Mouse (Mus musculus): Measurements from ENCODE around the gene 9330159F19Rik.
A peak's percentile ranks its signal among the peaks of the same experiment; 100 is the strongest.

9330159F19Rik gene

DNA sequence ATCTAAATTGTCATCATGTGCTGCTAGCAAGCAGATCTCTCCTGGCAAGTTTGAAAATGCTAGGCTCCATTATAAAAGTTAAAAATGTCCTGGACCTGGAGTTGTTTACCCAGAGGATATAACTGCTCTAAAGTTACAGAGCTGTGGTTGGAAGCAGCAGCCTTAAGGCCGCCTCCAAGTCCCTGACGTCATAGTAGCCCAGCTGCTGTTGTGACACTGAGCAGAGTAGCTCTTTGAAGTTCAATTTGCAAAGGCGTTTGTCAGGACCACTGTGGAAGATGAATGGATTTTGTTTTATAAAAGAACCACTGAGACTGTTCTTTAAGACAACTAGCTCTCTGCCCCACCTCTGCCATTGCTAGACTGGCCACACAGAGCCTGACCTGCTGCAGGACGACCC is at the start of gene 9330159F19Rik:
TSS of gene 9330159F19Rik (plus strand) at position 154 of the 400 bp plus-strand sequence.
- DNase-seq (ENCODE audit: low read depth, low spot score), result peak; percentile 83

DNA sequence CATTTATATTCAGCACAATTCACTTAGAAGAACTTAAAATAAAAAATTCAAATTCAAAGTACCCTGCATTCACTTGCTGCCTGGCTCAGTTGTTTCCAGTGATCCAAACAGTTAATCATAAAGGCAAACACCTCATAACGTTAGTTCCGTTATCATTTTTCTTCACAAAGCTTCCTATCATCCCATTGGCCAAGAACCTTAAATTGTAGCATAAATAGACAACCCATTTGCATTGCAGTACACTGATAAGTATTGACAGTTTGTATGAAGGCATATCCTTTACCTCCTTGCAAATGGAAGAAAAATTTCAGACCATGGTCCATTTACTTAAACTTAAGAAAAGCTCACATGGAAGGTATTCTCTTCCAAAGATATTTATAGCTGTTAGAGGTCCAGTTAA is 49.7 kb upstream of the 9330159F19Rik start:
- no peak for DNase-seq (ENCODE audit: low read depth, low spot score)

DNA sequence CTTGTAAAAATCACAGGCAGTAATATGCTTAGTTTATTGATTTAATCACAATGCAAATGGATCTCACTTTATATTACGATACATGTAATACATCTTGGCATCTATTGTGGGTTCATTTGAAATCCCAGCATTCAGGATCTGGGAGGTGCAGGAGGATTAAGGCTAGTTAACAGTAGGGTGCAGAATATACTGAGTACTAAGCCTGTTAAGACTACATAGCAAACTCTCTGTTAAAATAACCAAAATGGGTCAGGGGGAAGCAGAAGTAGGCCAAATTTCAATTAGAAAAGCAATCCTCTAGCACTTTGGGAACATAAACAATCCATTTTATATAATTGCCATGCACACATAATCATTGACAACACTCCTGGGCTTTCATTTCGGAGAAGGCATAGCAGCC is 37.6 kb upstream of the 9330159F19Rik start:
- DNase-seq (ENCODE audit: low read depth, low spot score), result no peak

DNA sequence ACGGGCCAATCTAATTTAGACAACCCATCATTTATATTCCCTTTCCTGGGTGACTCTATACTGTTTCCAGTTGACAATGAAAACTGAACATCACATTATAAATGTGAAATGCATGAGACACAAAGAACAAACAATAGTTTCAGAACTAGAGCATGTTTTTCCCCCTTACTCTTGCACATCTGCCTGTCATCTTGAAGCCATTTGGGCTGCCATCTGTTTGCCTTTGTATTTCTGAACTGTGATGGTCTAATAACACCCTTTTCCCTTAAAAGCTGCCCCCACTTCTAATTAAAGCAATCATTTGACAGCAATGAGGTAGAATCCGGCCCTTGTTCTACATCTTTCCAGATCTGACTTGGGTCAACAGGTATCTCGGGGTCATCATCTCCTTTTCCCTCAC is 35.8 kb upstream of the 9330159F19Rik start:
- DNase-seq (ENCODE audit: low read depth, low spot score), result no peak

DNA sequence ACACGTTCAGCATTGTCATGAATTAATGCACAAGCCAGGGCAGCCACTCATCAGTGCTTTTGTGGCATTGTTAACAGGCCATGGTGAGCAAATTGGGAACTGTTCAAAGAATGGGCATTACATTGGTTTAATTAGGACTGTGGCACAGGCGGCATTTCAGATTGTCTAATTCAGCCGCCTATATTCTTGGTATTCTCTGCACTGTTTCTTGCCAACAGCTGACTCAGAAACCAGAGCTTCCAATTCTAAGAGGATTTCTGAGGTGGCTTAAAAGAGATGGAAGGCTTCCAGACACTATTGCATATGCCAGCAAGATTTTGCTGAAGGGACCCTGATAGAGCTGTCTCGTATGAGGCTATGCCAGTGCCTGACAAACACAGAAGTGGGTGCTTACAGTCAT is 34.5 kb upstream of the 9330159F19Rik start:
- peak; percentile 83 for DNase-seq (ENCODE audit: low read depth, low spot score)

DNA sequence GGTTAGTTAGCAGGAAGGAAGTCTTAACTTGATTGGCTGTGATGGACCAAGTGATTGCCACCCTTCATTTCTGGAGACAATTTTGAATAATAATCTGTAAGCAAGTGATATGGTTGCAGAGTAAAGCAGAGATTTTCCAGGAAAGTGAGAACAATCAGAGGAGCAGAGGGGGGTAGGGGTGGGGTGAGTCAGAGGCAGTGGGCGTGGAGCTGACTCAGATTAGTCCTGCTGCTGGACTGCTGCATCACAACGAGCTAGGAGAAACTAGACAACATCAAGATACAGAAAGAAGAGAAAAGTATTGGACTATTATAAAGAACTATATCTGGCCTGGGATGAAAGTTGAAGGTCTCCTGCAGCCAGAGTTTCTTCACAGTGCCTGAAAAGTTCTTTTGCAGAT is 33.4 kb upstream of the 9330159F19Rik start:
- peak; percentile 89 for DNase-seq (ENCODE audit: low read depth, low spot score)

DNA sequence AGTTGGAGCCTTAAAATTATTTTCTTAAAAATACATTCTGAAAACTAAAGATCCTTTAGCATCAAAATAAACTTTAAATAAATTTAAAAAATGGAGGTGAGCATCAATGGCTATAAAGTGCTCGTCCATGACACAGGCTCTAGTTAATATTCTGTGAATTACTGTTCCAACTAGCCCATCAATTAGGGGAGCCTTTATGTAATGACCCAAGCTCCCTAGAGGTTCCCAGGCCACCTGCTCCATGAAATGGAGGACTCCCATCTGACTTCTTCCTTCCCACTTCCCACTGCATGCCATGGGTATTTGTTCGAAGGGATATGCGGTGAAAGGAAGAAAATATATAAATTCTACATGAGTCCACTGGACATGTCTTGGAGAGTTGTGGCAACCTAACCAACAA is 31.2 kb upstream of the 9330159F19Rik start:
- no peak for DNase-seq (ENCODE audit: low read depth, low spot score)

DNA sequence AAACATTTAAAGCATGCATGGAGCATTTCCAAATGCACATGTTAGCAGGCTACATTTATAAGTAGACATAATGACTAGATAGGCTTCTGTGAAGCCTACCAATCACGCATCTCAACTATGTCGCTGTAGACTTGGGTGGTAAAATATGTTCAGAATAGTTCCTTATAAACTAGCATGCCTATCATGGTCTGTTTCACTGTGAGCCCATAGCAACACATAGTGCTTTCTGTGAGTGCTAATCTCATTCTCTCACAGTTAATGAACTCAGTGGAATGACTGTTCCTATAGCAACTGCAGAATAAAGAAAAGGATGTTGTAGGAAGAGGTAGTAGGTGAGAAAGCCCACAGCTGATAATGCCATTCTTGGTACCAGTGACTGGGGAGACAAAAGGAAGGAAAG is 30.4 kb upstream of the 9330159F19Rik start:
- DNase-seq (ENCODE audit: low read depth, low spot score), result peak; percentile 52

DNA sequence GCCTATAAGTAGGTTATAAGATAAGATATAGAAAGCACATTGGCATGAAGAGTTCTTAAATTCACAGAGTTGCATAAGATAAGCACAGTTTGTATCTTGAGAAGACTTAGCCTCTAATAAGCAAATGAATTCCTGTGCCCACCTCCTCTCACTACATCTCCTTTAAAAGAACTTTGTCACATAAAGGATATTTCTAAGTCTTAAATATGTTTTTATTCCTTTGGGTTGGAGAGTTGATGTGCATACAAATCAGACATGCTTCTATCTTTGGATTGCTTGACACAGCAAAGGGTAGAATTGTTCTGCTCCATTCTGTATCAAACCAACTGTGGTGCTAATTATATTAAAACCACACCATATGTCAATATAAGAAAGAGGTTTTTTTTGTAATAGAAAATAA is 17.6 kb upstream of the 9330159F19Rik start:
- DNase-seq (ENCODE audit: low read depth, low spot score), result peak; percentile 44

DNA sequence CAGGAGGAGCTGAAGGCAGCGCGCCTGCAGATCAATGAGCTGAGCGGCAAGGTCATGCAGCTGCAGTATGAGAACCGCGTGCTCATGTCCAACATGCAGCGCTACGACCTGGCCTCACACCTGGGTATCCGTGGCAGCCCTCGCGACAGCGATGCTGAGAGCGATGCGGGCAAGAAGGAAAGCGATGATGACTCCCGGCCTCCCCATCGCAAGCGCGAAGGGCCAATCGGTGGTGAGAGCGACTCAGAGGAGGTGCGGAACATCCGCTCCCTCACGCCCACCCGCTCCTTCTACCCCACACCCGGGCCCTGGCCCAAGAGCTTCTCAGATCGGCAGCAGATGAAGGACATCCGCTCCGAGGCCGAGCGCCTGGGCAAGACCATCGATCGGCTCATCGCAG is 14.6 kb upstream of the 9330159F19Rik start:
- no peak for DNase-seq (ENCODE audit: low read depth, low spot score)

DNA sequence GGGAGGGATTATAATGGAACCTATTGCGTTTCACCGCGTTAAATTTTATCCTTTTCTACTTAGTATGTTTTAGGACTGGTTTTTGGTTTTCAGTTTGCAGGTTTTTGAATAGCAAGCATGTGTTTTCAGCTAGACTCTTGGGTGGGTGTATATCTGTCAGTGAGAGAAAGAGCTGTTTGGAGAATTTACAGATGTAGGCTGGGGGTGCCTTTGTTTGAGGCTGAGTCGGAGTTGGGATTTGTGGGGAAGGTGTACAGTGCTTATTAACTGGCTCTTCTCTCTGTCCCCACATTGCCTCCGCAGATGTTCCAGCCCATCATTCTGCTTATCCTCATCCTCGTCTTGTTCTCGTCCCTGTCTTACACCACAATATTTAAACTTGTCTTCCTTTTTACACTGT is 12.8 kb upstream of the 9330159F19Rik start, which contains the start of gene Gm49353:
TSS of gene Gm49353 (plus strand) at position 313 of the 400 bp plus-strand sequence.
- peak; percentile 74 for DNase-seq (ENCODE audit: low read depth, low spot score)

DNA sequence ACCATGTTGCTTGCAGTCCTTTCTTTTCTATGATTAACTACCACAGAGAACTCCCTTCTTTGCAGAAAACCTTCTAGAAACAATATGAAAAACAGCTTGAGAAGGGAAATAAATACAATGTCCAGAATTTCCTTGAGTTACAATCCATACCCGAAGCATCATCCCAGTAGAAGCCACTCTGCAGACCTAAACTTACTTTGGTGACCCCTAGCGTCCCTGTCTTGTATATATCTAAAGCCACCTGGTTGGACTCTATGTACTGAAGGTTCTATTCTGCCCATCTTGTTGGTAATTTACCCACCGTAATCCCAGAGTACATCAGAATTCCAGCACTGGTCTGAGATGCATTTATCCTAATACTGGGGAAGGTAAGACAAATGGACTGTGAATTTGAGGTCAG is 11.6 kb upstream of the 9330159F19Rik start:
- no peak for DNase-seq (ENCODE audit: low read depth, low spot score)

DNA sequence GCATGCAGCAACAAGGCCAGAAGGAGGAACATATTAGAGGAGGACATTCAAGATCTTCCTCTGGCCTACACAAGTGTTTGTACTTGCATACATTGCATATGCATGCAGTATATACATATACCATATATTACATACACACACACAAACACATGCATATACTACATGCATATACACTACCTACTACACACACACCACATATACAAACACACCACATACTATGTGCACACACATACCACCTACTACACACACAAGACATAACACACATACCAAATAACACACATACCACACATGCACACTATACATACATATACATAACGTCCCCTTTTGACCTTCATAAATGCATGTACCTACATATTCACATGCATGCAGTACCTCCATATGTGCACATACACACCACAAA is 10.8 kb upstream of the 9330159F19Rik start:
- DNase-seq (ENCODE audit: low read depth, low spot score), result no peak

DNA sequence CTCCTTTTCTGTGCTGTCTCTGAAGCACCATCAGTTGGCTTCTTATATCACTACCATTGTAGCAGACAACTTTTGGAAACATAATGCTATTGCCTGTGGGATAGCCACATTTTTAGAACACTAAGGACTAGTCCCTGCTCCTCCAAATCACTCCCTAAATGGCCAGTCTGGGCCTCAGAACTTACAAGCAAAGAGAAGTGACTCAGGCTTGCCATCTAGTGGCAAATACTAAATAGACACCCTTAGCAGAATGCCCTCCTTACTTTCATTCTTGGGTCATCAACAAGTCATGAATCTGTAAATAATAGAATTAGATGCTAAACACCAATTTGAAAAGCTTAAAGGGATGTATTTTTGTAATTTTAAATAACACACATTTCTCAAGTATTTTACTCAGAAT is 4.7 kb upstream of the 9330159F19Rik start:
- peak; percentile 88 for DNase-seq (ENCODE audit: low read depth, low spot score)

DNA sequence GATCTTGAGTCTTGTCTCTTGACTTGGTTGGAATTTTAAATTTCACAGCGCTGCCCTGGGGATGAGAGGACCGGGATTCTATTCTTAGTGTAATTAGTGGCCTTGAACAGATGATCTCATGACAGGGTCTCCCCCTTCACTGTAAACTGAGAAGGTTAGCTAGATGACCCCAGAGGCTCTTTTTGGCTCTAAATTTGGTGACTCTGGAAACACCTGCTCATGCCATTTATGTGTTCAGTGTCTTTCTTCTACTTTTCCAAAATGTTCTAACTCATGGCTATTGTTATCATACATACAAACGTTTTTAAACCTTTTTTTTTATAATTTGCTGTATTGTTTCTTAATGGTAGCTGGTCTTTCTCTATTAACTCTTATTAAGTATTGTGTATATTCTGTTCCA is 2.7 kb upstream of the 9330159F19Rik start:
- DNase-seq (ENCODE audit: low read depth, low spot score), result no peak

DNA sequence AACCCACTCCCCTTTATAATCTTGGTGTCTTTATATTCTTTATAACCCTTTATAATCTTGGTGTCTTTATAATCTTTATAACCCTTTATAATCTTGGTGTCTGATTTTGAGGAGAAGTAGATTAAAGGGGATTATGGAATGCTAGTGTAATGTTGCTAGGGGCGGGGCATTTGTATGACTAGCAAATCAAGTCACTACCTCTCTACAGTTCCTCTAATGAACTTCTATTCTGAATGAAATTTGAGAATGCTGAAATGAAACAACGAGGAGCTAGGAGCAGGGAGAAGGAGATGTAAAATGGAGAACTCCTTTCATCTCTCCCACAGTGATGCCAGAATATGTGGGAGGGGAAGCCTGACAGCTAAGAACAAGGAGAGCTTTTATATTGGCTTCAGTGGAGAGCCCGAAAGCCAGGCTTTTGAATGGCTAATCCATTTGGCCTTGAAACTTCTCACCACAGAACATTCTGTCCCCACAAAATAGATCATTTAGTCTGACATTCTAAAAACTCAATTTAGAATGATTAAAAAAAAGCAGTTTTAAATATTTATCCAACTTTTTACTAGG is 2.2 kb downstream of the 9330159F19Rik start:
- peak; percentile 84 for DNase-seq (ENCODE audit: low read depth, low spot score)

DNA sequence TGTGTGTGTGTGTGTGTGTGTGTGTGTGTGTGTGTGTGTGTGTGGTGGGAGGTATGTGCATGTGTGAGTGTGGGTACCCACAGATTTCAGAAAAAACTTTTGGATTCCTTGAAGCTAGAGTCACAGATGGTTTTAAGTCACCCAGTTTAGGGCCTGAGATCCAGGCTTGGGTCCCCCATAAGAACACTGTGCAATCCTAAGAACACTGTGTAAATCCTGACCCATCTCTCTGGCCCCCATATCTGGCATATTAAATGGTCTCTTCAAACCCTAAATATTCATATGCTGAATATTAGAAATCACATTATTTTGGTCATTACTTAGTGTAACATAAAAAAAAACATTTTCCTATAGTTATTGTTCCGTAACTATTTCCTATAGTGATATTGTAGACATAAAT is 5.6 kb downstream of the 9330159F19Rik start:
- DNase-seq (ENCODE audit: low read depth, low spot score), result no peak

DNA sequence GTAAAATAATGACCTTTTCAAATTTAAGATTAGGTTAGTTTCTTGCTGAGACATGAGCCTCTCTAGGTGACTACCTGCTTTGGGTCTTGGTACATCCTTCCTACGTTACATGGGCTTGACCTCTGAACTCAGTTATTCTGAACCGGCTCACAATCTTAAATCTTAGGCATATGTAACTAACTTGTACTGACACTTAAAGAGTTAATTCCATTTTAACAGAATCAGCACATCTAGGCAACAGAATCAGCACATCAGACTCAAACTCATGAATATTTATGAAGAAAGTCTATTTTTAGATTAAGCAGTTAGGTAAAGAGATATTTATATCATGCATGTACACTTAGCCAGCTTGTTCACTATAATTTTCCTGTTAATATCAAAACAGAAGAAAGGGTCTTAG is 6.0 kb downstream of the 9330159F19Rik start:
- no peak for DNase-seq (ENCODE audit: low read depth, low spot score)

DNA sequence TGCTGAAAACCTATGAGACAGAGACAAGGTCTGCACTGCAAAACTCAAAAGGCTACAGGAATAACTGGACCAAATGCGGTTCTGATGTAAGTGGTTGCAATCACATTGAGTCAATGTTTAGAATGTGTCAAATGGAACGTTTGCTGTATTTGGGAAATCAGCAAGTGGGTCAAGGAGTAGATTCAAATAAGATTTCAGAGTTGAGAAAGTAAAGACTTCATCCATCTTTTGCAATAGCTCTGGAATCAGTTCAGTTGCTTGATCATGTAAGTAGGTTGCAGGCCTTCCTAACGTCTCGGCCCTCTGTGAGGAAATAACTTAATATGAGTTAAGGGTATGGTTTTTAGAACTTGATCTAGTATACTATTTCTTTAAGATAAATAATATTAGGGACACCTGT is 13.9 kb downstream of the 9330159F19Rik start:
- DNase-seq (ENCODE audit: low read depth, low spot score), result no peak

DNA sequence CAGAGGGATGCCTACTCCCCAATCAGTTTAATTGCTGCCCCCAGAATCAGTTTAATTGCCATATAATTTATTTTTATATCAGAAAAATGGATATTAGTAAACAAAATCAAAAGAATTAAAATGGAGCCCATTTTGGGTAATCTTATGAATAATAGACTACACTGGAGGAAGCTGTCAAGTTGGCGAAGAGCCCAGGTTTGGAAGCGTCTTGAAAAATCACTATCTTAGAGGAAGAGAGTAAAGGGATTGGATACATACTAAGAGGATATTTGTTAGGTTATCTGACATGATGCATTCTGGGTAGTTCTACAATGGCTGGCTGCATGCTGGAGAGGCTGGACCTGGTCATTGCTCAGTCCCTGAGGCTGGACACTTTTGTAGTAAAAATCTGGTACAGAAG is 19.8 kb downstream of the 9330159F19Rik start:
- peak; percentile 39 for DNase-seq (ENCODE audit: low read depth, low spot score)

Data from brain, adult 2 months (tissue).